Mouse (Mus musculus): Measurements from ENCODE around the gene Rab3gap1. TPM values are rescaled to one million over a fixed set of nuclear protein-coding genes. Genes with fewer than 3 reads are reported as not detected.
"Not testable (repeated sequence)": the region's sequence is repeated elsewhere in the genome, so short reads cannot be mapped to it uniquely, and the experiment has no call there.

The Rab3gap1 gene
- polyA plus RNA-seq, 1 experiment from 2014 or later, result 19.7 TPM

GRCm38 (mm10) chr1:127942231-127942630, 73.7 kb downstream of the Rab3gap1 start:
- H3K36me3 ChIP-seq (replicated peaks), result peaks cover 68% of the 10 kb centered on the region
- WGBS, result 92% methylated on average over 10 of the region's 10 CpGs

GRCm38 (mm10) chr1:127943516-127943915, 74.9 kb downstream of the Rab3gap1 start:
- Histone ChIP-seq H3K4me2 (no peak overlapping the region), H3K4me1 (no peaks in the 10 kb centered on the region), H3K9ac (no peak overlapping the region), H3K27ac (no peak overlapping the region), H3K36me3 (replicated peaks) (peaks cover 59% of the 10 kb centered on the region), H3K27me3 (no peaks in the 10 kb centered on the region), H3K9me3 (no peaks in the 10 kb centered on the region), H3K4me3 (replicated peaks) (no peak overlapping the region)
- no peak for ATAC-seq (ENCODE audit: low FRiP score)
- 92% methylated on average over 6 of the region's 6 CpGs for WGBS

More at GRCm38 (mm10) chr1:127942231-127942630, 73.7 kb downstream of the Rab3gap1 start:
- H3K9ac ChIP-seq, result no peak overlapping the region
- H3K27me3 ChIP-seq, result no peaks in the 10 kb centered on the region
- no peaks in the 10 kb centered on the region for H3K9me3 ChIP-seq
- no peak overlapping the region for H3K4me2 ChIP-seq
- H3K27ac ChIP-seq, result no peak overlapping the region
- H3K4me1 ChIP-seq, result no peaks in the 10 kb centered on the region
- ATAC-seq (ENCODE audit: low FRiP score), result no peak
- H3K4me3 ChIP-seq (replicated peaks), result no peak overlapping the region

- H3K9ac ChIP-seq, result no peak overlapping the region
- no peaks in the 10 kb centered on the region for H3K9me3 ChIP-seq
- no peak overlapping the region for H3K4me3 ChIP-seq (replicated peaks)
- H3K36me3 ChIP-seq (replicated peaks), result peaks cover 36% of the 10 kb centered on the region
- H3K27ac ChIP-seq, result no peak overlapping the region
- H3K27me3 ChIP-seq, result no peaks in the 10 kb centered on the region
- no peak for ATAC-seq (ENCODE audit: low FRiP score)
- H3K4me2 ChIP-seq, result no peak overlapping the region
- H3K4me1 ChIP-seq, result no peaks in the 10 kb centered on the region
- 90% methylated on average over 3 of the region's 3 CpGs for WGBS
Measured at GRCm38 (mm10) chr1:127945696-127946575, 77.4 kb downstream of the Rab3gap1 start.

- no peak overlapping the region for H3K4me3 ChIP-seq (replicated peaks)
- no peak for ATAC-seq (ENCODE audit: low FRiP score)
- H3K36me3 ChIP-seq (replicated peaks), result peaks cover 34% of the 10 kb centered on the region
- no peak overlapping the region for H3K27ac ChIP-seq
- no peaks in the 10 kb centered on the region for H3K27me3 ChIP-seq
- no peaks in the 10 kb centered on the region for H3K9me3 ChIP-seq
- no peaks in the 10 kb centered on the region for H3K4me1 ChIP-seq
- H3K9ac ChIP-seq, result no peak overlapping the region
- 92% methylated on average over 5 of the region's 5 CpGs for WGBS
- no peak overlapping the region for H3K4me2 ChIP-seq
Measured at GRCm38 (mm10) chr1:127946615-127947249, 78.2 kb downstream of the Rab3gap1 start.

GRCm38 (mm10) chr1:127948748-127949147, 80.2 kb downstream of the Rab3gap1 start:
- Histone ChIP-seq H3K36me3 (replicated peaks) (peaks cover 15% of the 10 kb centered on the region), H3K9ac (no peak overlapping the region), H3K4me2 (no peak overlapping the region), H3K4me3 (replicated peaks) (no peak overlapping the region), H3K4me1 (no peaks in the 10 kb centered on the region), H3K9me3 (no peaks in the 10 kb centered on the region), H3K27ac (no peak overlapping the region), H3K27me3 (no peaks in the 10 kb centered on the region)
- 90% methylated on average over 5 of the region's 5 CpGs for WGBS
- no peak for ATAC-seq (ENCODE audit: low FRiP score)

GRCm38 (mm10) chr1:127952276-127952675, 83.7 kb downstream of the Rab3gap1 start:
- H3K9me3 ChIP-seq, result no peaks in the 10 kb centered on the region
- H3K27ac ChIP-seq, result no peak overlapping the region
- no peak overlapping the region for H3K9ac ChIP-seq
- no peak overlapping the region for H3K4me2 ChIP-seq
- no peaks in the 10 kb centered on the region for H3K4me1 ChIP-seq
- no peaks in the 10 kb centered on the region for H3K27me3 ChIP-seq
- 91% methylated on average over 4 of the region's 4 CpGs for WGBS
- peaks cover 19% of the 10 kb centered on the region for H3K36me3 ChIP-seq (replicated peaks)
- ATAC-seq (ENCODE audit: low FRiP score), result no peak
- no peak overlapping the region for H3K4me3 ChIP-seq (replicated peaks)

- H3K4me2 ChIP-seq; H3K4me3 ChIP-seq (replicated peaks); H3K4me1 ChIP-seq; H3K9ac ChIP-seq; ATAC-seq (ENCODE audit: low FRiP score); H3K27me3 ChIP-seq; H3K9me3 ChIP-seq; H3K27ac ChIP-seq: not testable (repeated sequence)
- 94% methylated on average over 4 of the region's 4 CpGs for WGBS
- H3K36me3 ChIP-seq (replicated peaks), result peaks cover 14% of the 10 kb centered on the region
Measured at GRCm38 (mm10) chr1:127954198-127954597, 85.6 kb downstream of the Rab3gap1 start.

GRCm38 (mm10) chr1:127954800-127955199, 86.2 kb downstream of the Rab3gap1 start:
- 88% methylated on average over 4 of the region's 4 CpGs for WGBS

GRCm38 (mm10) chr1:127956524-127956923, 88.0 kb downstream of the Rab3gap1 start:
- H3K36me3 ChIP-seq (replicated peaks), result peaks cover 19% of the 10 kb centered on the region
- H3K4me1 ChIP-seq, result peaks cover 15% of the 10 kb centered on the region
- no peak overlapping the region for H3K4me3 ChIP-seq (replicated peaks)
- no peaks in the 10 kb centered on the region for H3K27me3 ChIP-seq
- H3K9me3 ChIP-seq, result no peaks in the 10 kb centered on the region
- no peak overlapping the region for H3K9ac ChIP-seq
- ATAC-seq (ENCODE audit: low FRiP score), result no peak
- no peak overlapping the region for H3K27ac ChIP-seq
- no peak overlapping the region for H3K4me2 ChIP-seq
- 82% methylated on average over 1 of the region's 1 CpGs for WGBS

More at GRCm38 (mm10) chr1:127954800-127955199, 86.2 kb downstream of the Rab3gap1 start:
- Histone ChIP-seq H3K4me1 (peaks cover 14% of the 10 kb centered on the region), H3K4me2 (no peak overlapping the region), H3K9me3 (no peaks in the 10 kb centered on the region), H3K4me3 (replicated peaks) (no peak overlapping the region), H3K27ac (no peak overlapping the region), H3K27me3 (no peaks in the 10 kb centered on the region), H3K36me3 (replicated peaks) (peaks cover 14% of the 10 kb centered on the region), H3K9ac (no peak overlapping the region)
- ATAC-seq (ENCODE audit: low FRiP score), result no peak

GRCm38 (mm10) chr1:127958801-127959200, 90.2 kb downstream of the Rab3gap1 start:
- ATAC-seq (ENCODE audit: low FRiP score), result peak; percentile 70; the same call in 1 of the 2 replicates
- Histone ChIP-seq H3K4me2 (no peak overlapping the region), H3K27ac (peak overlapping the region; percentile 2; the same call in 1 of the 2 replicates)

GRCm38 (mm10) chr1:127959312-127959718, 90.7 kb downstream of the Rab3gap1 start:
- H3K4me2 ChIP-seq, result no peak overlapping the region
- peaks cover 24% of the 10 kb centered on the region for H3K36me3 ChIP-seq (replicated peaks)
- H3K4me3 ChIP-seq (replicated peaks), result no peak overlapping the region
- 31% methylated on average over 7 of the region's 7 CpGs for WGBS
- H3K9ac ChIP-seq, result peak overlapping the region; percentile 12; the same call in 1 of the 2 replicates
- H3K4me1 ChIP-seq, result peaks cover 15% of the 10 kb centered on the region
- peak overlapping the region; percentile 2; the same call in 1 of the 2 replicates for H3K27ac ChIP-seq
- no peaks in the 10 kb centered on the region for H3K27me3 ChIP-seq
- peak; percentile 18; the same call in 1 of the 2 replicates for ATAC-seq (ENCODE audit: low FRiP score)
- no peaks in the 10 kb centered on the region for H3K9me3 ChIP-seq

More at GRCm38 (mm10) chr1:127958801-127959200, 90.2 kb downstream of the Rab3gap1 start:
- Histone ChIP-seq H3K27me3 (no peaks in the 10 kb centered on the region), H3K9me3 (no peaks in the 10 kb centered on the region), H3K4me1 (peaks cover 15% of the 10 kb centered on the region), H3K4me3 (replicated peaks) (no peak overlapping the region), H3K9ac (no peak overlapping the region), H3K36me3 (replicated peaks) (peaks cover 25% of the 10 kb centered on the region)
- WGBS, result 39% methylated on average over 5 of the region's 5 CpGs

GRCm38 (mm10) chr1:127961140-127961539, 92.6 kb downstream of the Rab3gap1 start:
- H3K27ac ChIP-seq, result no peak overlapping the region
- peaks cover 15% of the 10 kb centered on the region for H3K4me1 ChIP-seq
- H3K36me3 ChIP-seq (replicated peaks), result peaks cover 19% of the 10 kb centered on the region
- no peaks in the 10 kb centered on the region for H3K27me3 ChIP-seq
- H3K4me3 ChIP-seq (replicated peaks), result no peak overlapping the region
- no peak for ATAC-seq (ENCODE audit: low FRiP score)
- no peak overlapping the region for H3K4me2 ChIP-seq
- H3K9me3 ChIP-seq, result no peaks in the 10 kb centered on the region
- H3K9ac ChIP-seq, result no peak overlapping the region
- 90% methylated on average over 1 of the region's 1 CpGs for WGBS
